Mouse (Mus musculus) hindbrain, embryonic 11.5 days (tissue): ENCODE measurements around the gene Supt5. TPM values are rescaled to one million over a fixed set of nuclear protein-coding genes. Genes with fewer than 3 reads are reported as not detected.
A peak's percentile ranks its signal among the peaks of the same experiment; 100 is the strongest.
"Not testable (repeated sequence)": the region's sequence is repeated elsewhere in the genome, so short reads cannot be mapped to it uniquely, and the experiment has no call there.

Source experiments
- ATAC-seq: fragments of 200-750 bp; cut with Nextera tagmentation; 2 replicates; pipeline ENCODE4 v1.8.0; 2017; ENCODE audit warnings: mild to moderate bottlenecking, moderate TSS enrichment, moderate library complexity; ENCODE audit not compliant: low FRiP score
- DNase-seq: peaks from one replicate; pipeline ENCODE4 v3.0.0-alpha.2; 2015; ENCODE audit warnings: low spot score
- H3K27ac ChIP-seq: fragments of 300-500 bp; sonication (generic); 2 replicates; pipeline ENCODE4 v1.5.1; 2014; ENCODE audit warnings: mild to moderate bottlenecking, low read depth, low read length
- H3K27me3 ChIP-seq: fragments of 300-500 bp; sonication (generic); 2 replicates; pipeline ENCODE4 v1.6.1; 2014; ENCODE audit warnings: mild to moderate bottlenecking, low read length, moderate library complexity, mixed read lengths; ENCODE audit not compliant: control insufficient read depth, insufficient read depth
- H3K36me3 ChIP-seq: fragments of 300-500 bp; sonication (generic); 2 replicates; pipeline ENCODE4 v1.6.1; 2014; ENCODE audit warnings: mild to moderate bottlenecking, low read length, moderate library complexity, mixed read lengths; ENCODE audit not compliant: control insufficient read depth, insufficient read depth
- H3K4me1 ChIP-seq: fragments of 300-500 bp; sonication (generic); replicated peaks from 2 replicates; pipeline ENCODE4 v1.6.1; 2014; ENCODE audit warnings: low read length, mixed read lengths; ENCODE audit not compliant: control insufficient read depth, insufficient read depth
- H3K4me2 ChIP-seq: fragments of 300-500 bp; sonication (generic); replicated peaks from 2 replicates; pipeline ENCODE4 v1.6.1; 2014; ENCODE audit warnings: mild to moderate bottlenecking, low read depth, low read length
- H3K4me3 ChIP-seq: fragments of 300-500 bp; sonication (generic); 2 replicates; pipeline ENCODE4 v1.5.1; 2014; ENCODE audit warnings: low read depth, low read length
- H3K9ac ChIP-seq: fragments of 300-500 bp; sonication (generic); 2 replicates; pipeline ENCODE4 v1.6.1; 2014; ENCODE audit warnings: low read depth, low read length
- H3K9me3 ChIP-seq: fragments of 300-500 bp; sonication (generic); 2 replicates; pipeline ENCODE4 v1.6.1; 2016; ENCODE audit warnings: low read length; ENCODE audit not compliant: control insufficient read depth
- WGBS: fragments of 180-500 bp; shearing (Covaris S2); extraction: QIAGEN DNeasy Blood & Tissue Kit; methylation state at CpG from one replicate; pipeline ENCODE4 v1.1.7; 2014; 5-methylcytosine and 5-hydroxymethylcytosine counted together
- polyA plus RNA-seq: library from polyadenylated mRNA; unstranded; fragments of >200 nt; fragmentation: Nextera tagmentation; extraction: Ambion mirVana; gene quantifications from 2 replicates; pipeline ENCODE4 v1.2.1, GENCODE M21; 2014

Supt5 gene
- polyA plus RNA-seq: 68.0 and 74.9 TPM in 2 replicates

- peak within 1 kb of the TSS; percentile 83 for H3K4me2 ChIP-seq
- H3K27me3 ChIP-seq: no peaks in the 10 kb centered on the region
- peak within 1 kb of the TSS; percentile 96 for H3K9ac ChIP-seq
- no peaks in the 10 kb centered on the region for H3K9me3 ChIP-seq
- H3K27ac ChIP-seq: peak within 1 kb of the TSS; percentile 43
- peak within 1 kb of the TSS; percentile 96 for H3K4me3 ChIP-seq
- under 1% methylated on average over 75 of the region's 77 CpGs for whole genome bisulfite sequencing
- H3K4me1 ChIP-seq: no peaks in the 10 kb centered on the region
- ATAC-seq (peak; percentile 99), DNase-seq (peak; percentile 98)
- H3K36me3 ChIP-seq: no peaks in the 10 kb centered on the region
Measured at GRCm38 (mm10) chr7:28338108-28338998, at the start of gene Supt5. Supt5 (minus strand) TSS chr7:28338746.

GRCm38 (mm10) chr7:28387384-28387783 lies 48.8 kb upstream of the Supt5 start:
- not testable (repeated sequence) for H3K4me3 ChIP-seq, H3K9ac ChIP-seq, H3K4me1 ChIP-seq, DNase-seq, H3K4me2 ChIP-seq, H3K36me3 ChIP-seq, H3K9me3 ChIP-seq, H3K27me3 ChIP-seq, H3K27ac ChIP-seq, ATAC-seq
- 89% methylated on average over 7 of the region's 7 CpGs for WGBS

- not testable (repeated sequence) for ATAC-seq, H3K36me3 ChIP-seq, H3K9me3 ChIP-seq, H3K4me2 ChIP-seq, H3K9ac ChIP-seq, H3K4me1 ChIP-seq, H3K27ac ChIP-seq, DNase-seq, H3K27me3 ChIP-seq, H3K4me3 ChIP-seq
- WGBS: 75% methylated on average over 6 of the region's 6 CpGs
Measured at GRCm38 (mm10) chr7:28386877-28387276, 48.3 kb upstream of the Supt5 start.

- no peak overlapping the region for H3K4me3 ChIP-seq
- peak; percentile 41; the same call in 1 of the 2 replicates for ATAC-seq
- no peaks in the 10 kb centered on the region for H3K27me3 ChIP-seq
- H3K27ac ChIP-seq: no peak overlapping the region
- peak; percentile 89 for DNase-seq
- WGBS: 26% methylated on average over 4 of the region's 4 CpGs
- no peaks in the 10 kb centered on the region for H3K9me3 ChIP-seq
- no peak overlapping the region for H3K9ac ChIP-seq
- H3K36me3 ChIP-seq: peaks cover 4% of the 10 kb centered on the region; the same call in 1 of the 2 replicates
- peaks cover 3% of the 10 kb centered on the region for H3K4me1 ChIP-seq
- H3K4me2 ChIP-seq: no peak overlapping the region
Measured at GRCm38 (mm10) chr7:28386462-28386861, 47.9 kb upstream of the Supt5 start.

GRCm38 (mm10) chr7:28386007-28386406 lies 47.5 kb upstream of the Supt5 start:
- Histone ChIP-seq H3K27ac (no peak overlapping the region), H3K4me2 (no peak overlapping the region), H3K4me1 (peaks cover 8% of the 10 kb centered on the region), H3K9ac (no peak overlapping the region), H3K4me3 (no peak overlapping the region), H3K9me3 (no peaks in the 10 kb centered on the region), H3K36me3 (peaks cover 4% of the 10 kb centered on the region; the same call in 1 of the 2 replicates), H3K27me3 (no peaks in the 10 kb centered on the region)
- 94% methylated on average over 7 of the region's 7 CpGs for WGBS
- ATAC-seq (no peak), DNase-seq (no peak)

- H3K27me3 ChIP-seq: no peaks in the 10 kb centered on the region
- H3K27ac ChIP-seq: no peak overlapping the region
- no peaks in the 10 kb centered on the region for H3K9me3 ChIP-seq
- no peak for DNase-seq
- no peak overlapping the region for H3K4me2 ChIP-seq
- no peak overlapping the region for H3K9ac ChIP-seq
- peaks cover under 1% of the 10 kb centered on the region; the same call in 1 of the 2 replicates for H3K36me3 ChIP-seq
- peaks cover 9% of the 10 kb centered on the region for H3K4me1 ChIP-seq
- 94% methylated on average over 9 of the region's 9 CpGs for WGBS
- no peak overlapping the region for H3K4me3 ChIP-seq
- no peak for ATAC-seq
Measured at GRCm38 (mm10) chr7:28385196-28385595, 46.6 kb upstream of the Supt5 start.

GRCm38 (mm10) chr7:28384162-28384561 lies 45.6 kb upstream of the Supt5 start:
- no peak overlapping the region for H3K4me2 ChIP-seq
- ATAC-seq: no peak
- no peaks in the 10 kb centered on the region for H3K27me3 ChIP-seq
- H3K36me3 ChIP-seq: no peaks in the 10 kb centered on the region
- no peak overlapping the region for H3K27ac ChIP-seq
- no peak overlapping the region for H3K9ac ChIP-seq
- H3K4me3 ChIP-seq: no peak overlapping the region
- no peaks in the 10 kb centered on the region for H3K9me3 ChIP-seq
- DNase-seq: no peak
- peaks cover 9% of the 10 kb centered on the region for H3K4me1 ChIP-seq
- whole genome bisulfite sequencing: 85% methylated on average over 6 of the region's 6 CpGs

GRCm38 (mm10) chr7:28383606-28384005 lies 45.1 kb upstream of the Supt5 start:
- no peak overlapping the region for H3K9ac ChIP-seq
- no peaks in the 10 kb centered on the region for H3K36me3 ChIP-seq
- H3K27me3 ChIP-seq: no peaks in the 10 kb centered on the region
- H3K4me1 ChIP-seq: peaks cover 9% of the 10 kb centered on the region
- no peak overlapping the region for H3K4me2 ChIP-seq
- DNase-seq: no peak
- H3K4me3 ChIP-seq: no peak overlapping the region
- ATAC-seq: no peak
- H3K9me3 ChIP-seq: no peaks in the 10 kb centered on the region
- H3K27ac ChIP-seq: no peak overlapping the region
- 82% methylated on average over 4 of the region's 4 CpGs for WGBS

GRCm38 (mm10) chr7:28382981-28383396 lies 44.4 kb upstream of the Supt5 start:
- no peaks in the 10 kb centered on the region for H3K36me3 ChIP-seq
- no peak for DNase-seq
- ATAC-seq: no peak
- H3K4me1 ChIP-seq: peaks cover 9% of the 10 kb centered on the region
- H3K27ac ChIP-seq: no peak overlapping the region
- no peak overlapping the region for H3K4me3 ChIP-seq
- no peaks in the 10 kb centered on the region for H3K9me3 ChIP-seq
- H3K27me3 ChIP-seq: no peaks in the 10 kb centered on the region
- no peak overlapping the region for H3K9ac ChIP-seq
- H3K4me2 ChIP-seq: no peak overlapping the region
- 76% methylated on average over 11 of the region's 11 CpGs for WGBS
